ENCODE assay signal across 7 mouse cellular contexts in the genomic region with DNA sequence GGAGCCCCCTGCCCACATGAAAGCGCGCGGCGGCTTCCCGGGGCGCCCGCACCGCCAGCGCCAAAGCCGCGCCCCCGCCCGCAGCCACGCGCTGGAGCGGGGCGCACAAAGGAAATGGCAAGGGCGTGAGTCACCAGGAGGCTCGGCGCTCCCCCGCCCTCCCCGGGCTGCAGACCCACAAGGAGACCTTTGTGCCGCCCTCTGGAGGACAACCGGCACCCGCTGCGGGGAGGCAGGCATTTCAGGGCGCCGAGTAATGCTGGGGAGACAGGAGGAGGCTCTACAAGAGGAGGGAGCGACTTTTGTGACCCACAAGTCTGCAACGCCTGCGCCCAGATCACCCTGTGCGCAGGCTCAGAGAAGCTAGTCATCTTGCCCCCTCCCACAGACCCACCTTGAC.
A peak's percentile ranks its signal among the peaks of the same experiment; 100 is the strongest.
DNase-seq lines count a peak whose midpoint lies in the region; ATAC-seq and TF ChIP-seq lines count a peak whose summit lies in the region.

No protein-coding gene starts in this region.

- peak overlapping the region; percentile 91 for H3K4me2 ChIP-seq in intestine, postnatal 0 days (replicated peaks; ENCODE audit: low read depth)
- H3K4me2 ChIP-seq in limb, embryonic 12.5 days, result peak overlapping the region; percentile 96
- peak overlapping the region; percentile 87 for H3K4me2 ChIP-seq in midbrain, embryonic 14.5 days (ENCODE audit: low read length)

- peak overlapping the region; percentile 73 for H3K27ac ChIP-seq in intestine, postnatal 0 days (ENCODE audit: low read depth, low read length)
- H3K27ac ChIP-seq in limb, embryonic 12.5 days, result peak overlapping the region; percentile 92
- peak overlapping the region; percentile 85 for H3K27ac ChIP-seq in midbrain, embryonic 14.5 days (replicated peaks; ENCODE audit: low read depth, low read length)

- under 1% methylated on average over 31 of the region's 32 CpGs for WGBS in intestine, postnatal 0 days
- WGBS in limb, embryonic 12.5 days, result under 1% methylated on average over 32 of the region's 32 CpGs
- under 1% methylated on average over 32 of the region's 32 CpGs for WGBS in midbrain, embryonic 14.5 days

- peak; percentile 91 for ATAC-seq in granulocyte monocyte progenitor cell, adult 5-6 weeks (replicated peaks; ENCODE audit: poor library complexity, severe bottlenecking)
- ATAC-seq in intestine, postnatal 0 days, result peak; percentile 79
- ATAC-seq in limb, embryonic 12.5 days (ENCODE audit: insufficient number of reproducible peaks, insufficient read depth, low FRiP score, low TSS enrichment, low read depth), result peak; percentile 48
- ATAC-seq in midbrain, embryonic 14.5 days (ENCODE audit: low FRiP score, low TSS enrichment), result peak; percentile 81

- H3K9ac ChIP-seq in intestine, postnatal 0 days (ENCODE audit: low read depth, low read length), result peak overlapping the region; percentile 63
- peak overlapping the region; percentile 83 for H3K9ac ChIP-seq in limb, embryonic 12.5 days (replicated peaks)
- peak overlapping the region; percentile 84 for H3K9ac ChIP-seq in midbrain, embryonic 14.5 days (replicated peaks; ENCODE audit: low read length)

- peak; percentile 77 to 81 for DNase-seq in adrenal gland, adult 18-20 months (ENCODE audit: low spot score in 2 of 2)
- DNase-seq in embryo, embryonic 10 days (ENCODE audit: low spot score), result peak; percentile 84
- peak; percentile 88 for DNase-seq in midbrain, embryonic 14.5 days
- DNase-seq in spleen, adult 12 weeks (ENCODE audit: low spot score), result peak; percentile 34

- no peaks in the 10 kb centered on the region for H3K9me3 ChIP-seq in intestine, postnatal 0 days (ENCODE audit: control insufficient read depth)
- H3K9me3 ChIP-seq in limb, embryonic 12.5 days, result no peaks in the 10 kb centered on the region
- H3K9me3 ChIP-seq in midbrain, embryonic 14.5 days (ENCODE audit: control insufficient read depth, low read length), result no peaks in the 10 kb centered on the region

- TF ChIP-seq CTCF in intestine, postnatal 0 days (IDR thresholded peaks at IDR 0.05; ENCODE audit: low read depth), result peak; percentile 82

- H3K4me3 ChIP-seq in intestine, postnatal 0 days (ENCODE audit: low read depth, low read length), result peak overlapping the region; percentile 47
- H3K4me3 ChIP-seq in limb, embryonic 12.5 days (replicated peaks), result peak overlapping the region; percentile 54
- peak overlapping the region; percentile 52 for H3K4me3 ChIP-seq in midbrain, embryonic 14.5 days (replicated peaks; ENCODE audit: low read depth, low read length)

- H3K36me3 ChIP-seq in intestine, postnatal 0 days (ENCODE audit: control insufficient read depth, insufficient read depth), result no peaks in the 10 kb centered on the region
- no peaks in the 10 kb centered on the region for H3K36me3 ChIP-seq in limb, embryonic 12.5 days
- no peaks in the 10 kb centered on the region for H3K36me3 ChIP-seq in midbrain, embryonic 14.5 days (ENCODE audit: control insufficient read depth, insufficient read depth, low read length)

- H3K4me1 ChIP-seq in intestine, postnatal 0 days (replicated peaks; ENCODE audit: control insufficient read depth, insufficient read depth, low read length), result no peaks in the 10 kb centered on the region
- H3K4me1 ChIP-seq in limb, embryonic 12.5 days (replicated peaks), result peaks cover 36% of the 10 kb centered on the region
- peaks cover 8% of the 10 kb centered on the region; the same call in 1 of the 2 replicates for H3K4me1 ChIP-seq in midbrain, embryonic 14.5 days (ENCODE audit: control insufficient read depth, insufficient read depth, low read length)

- no peaks in the 10 kb centered on the region for H3K27me3 ChIP-seq in intestine, postnatal 0 days (replicated peaks; ENCODE audit: control insufficient read depth, insufficient read depth, low read length)
- H3K27me3 ChIP-seq in limb, embryonic 12.5 days, result peaks cover 11% of the 10 kb centered on the region
- H3K27me3 ChIP-seq in midbrain, embryonic 14.5 days (ENCODE audit: control insufficient read depth, insufficient read depth, low read length), result peaks cover 14% of the 10 kb centered on the region; the same call in 1 of the 2 replicates

Comparison
In these comparisons a context has a peak if more than half of its experiments do, and no peak if none do; other contexts are left out.
1. Peak in every context shown above with its lines: DNase-seq, ATAC-seq, H3K4me3 ChIP-seq and H3K27ac ChIP-seq.
2. DNase-seq: peak in every context shown above with its lines; median percentile 88 in midbrain, embryonic 14.5 days; 84 in embryo, embryonic 10 days; 79 in adrenal gland, adult 18-20 months; 34 in spleen, adult 12 weeks.